Comparison of ENCODE assay signal across 8 mouse cellular contexts in genomic region chr16:28793115-28793514, GRCm38 (mm10). TPM values are rescaled to one million over a fixed set of nuclear protein-coding genes. Genes with fewer than 3 reads are reported as not detected.
DNase-seq lines count a peak whose midpoint lies in the region; ATAC-seq and TF ChIP-seq lines count a peak whose summit lies in the region.

No protein-coding gene starts in this region.

- no peak for ATAC-seq in intestine, postnatal 0 days
- no peak for ATAC-seq in intestine, embryonic 15.5 days
- ATAC-seq in CD4-positive, CD25-positive, alpha-beta regulatory T cell, adult 4 months, result no peak

- no peak overlapping the region for H3K4me3 ChIP-seq in intestine, postnatal 0 days (ENCODE audit: low read depth, low read length)
- no peak overlapping the region for H3K4me3 ChIP-seq in intestine, embryonic 15.5 days (replicated peaks)

- no peak overlapping the region for H3K27ac ChIP-seq in intestine, postnatal 0 days (ENCODE audit: low read depth, low read length)
- no peak overlapping the region for H3K27ac ChIP-seq in intestine, embryonic 15.5 days

- no peak overlapping the region for H3K4me2 ChIP-seq in intestine, postnatal 0 days (replicated peaks; ENCODE audit: low read depth)
- no peak overlapping the region for H3K4me2 ChIP-seq in intestine, embryonic 15.5 days (replicated peaks)

- no peak overlapping the region for H3K9ac ChIP-seq in intestine, postnatal 0 days (ENCODE audit: low read depth, low read length)
- no peak overlapping the region for H3K9ac ChIP-seq in intestine, embryonic 15.5 days

- peak; percentile 73 for TF ChIP-seq CTCF in intestine, postnatal 0 days (IDR thresholded peaks at IDR 0.05; ENCODE audit: low read depth)

- intact Hi-C loops in heart, postnatal 36 days (cut with DNase I), result loop anchor here (1.0 to 5.0 kb wide), 2 partner anchors 200 to 276 kb away; no protein-coding TSS in a partner anchor
- intact Hi-C loops in left cerebral cortex, postnatal 25 days (cut with DNase I), result loop anchor here (1.0 kb wide), 1 partner anchor 200 kb away; no protein-coding TSS in a partner anchor

- WGBS in intestine, postnatal 0 days, result 2% methylated on average over 4 of the region's 4 CpGs
- 4% methylated on average over 4 of the region's 4 CpGs for WGBS in intestine, embryonic 15.5 days

- no peaks in the 10 kb centered on the region for H3K4me1 ChIP-seq in intestine, postnatal 0 days (replicated peaks; ENCODE audit: control insufficient read depth, insufficient read depth, low read length)
- no peaks in the 10 kb centered on the region for H3K4me1 ChIP-seq in intestine, embryonic 15.5 days (replicated peaks)

- peak; percentile 63 for DNase-seq in NIH3T3 (ENCODE audit: low read depth)
- DNase-seq in cerebellum, postnatal 14 days, result peak; percentile 75 to 78
- peak; percentile 6 to 24 for DNase-seq in heart, postnatal 36 days
- DNase-seq in left cerebral cortex, postnatal 25 days (ENCODE audit: low spot score in 2 of 2), result peak; percentile 27 to 41
- peak; percentile 4 for DNase-seq in retina, adult 2 months (ENCODE audit: low read depth, low spot score)

- H3K27me3 ChIP-seq in intestine, postnatal 0 days (replicated peaks; ENCODE audit: control insufficient read depth, insufficient read depth, low read length), result no peaks in the 10 kb centered on the region
- no peaks in the 10 kb centered on the region for H3K27me3 ChIP-seq in intestine, embryonic 15.5 days (replicated peaks)

- no peaks in the 10 kb centered on the region for H3K9me3 ChIP-seq in intestine, postnatal 0 days (ENCODE audit: control insufficient read depth)
- H3K9me3 ChIP-seq in intestine, embryonic 15.5 days, result no peaks in the 10 kb centered on the region

- no peaks in the 10 kb centered on the region for H3K36me3 ChIP-seq in intestine, postnatal 0 days (ENCODE audit: control insufficient read depth, insufficient read depth)
- H3K36me3 ChIP-seq in intestine, embryonic 15.5 days, result no peaks in the 10 kb centered on the region

RNA-seq across cellular contexts. Expression of gene Fgf12, which starts 40.2 kb away (rescaled TPM):
- 0.39 and 0.42 TPM in 2 replicates for polyA plus RNA-seq in intestine, postnatal 0 days (2015; fragmentation: Nextera tagmentation; extraction: Ambion mirVana)
- polyA plus RNA-seq in intestine, embryonic 15.5 days (2015; fragmentation: Nextera tagmentation; extraction: Ambion mirVana), result 0.34 and 0.72 TPM in 2 replicates
- total RNA-seq in heart, postnatal 36 days (2021), result 10 to 100 TPM; 11.8 to 16.5 TPM
- 100 to 1,000 TPM; 311 to 324 TPM for total RNA-seq in left cerebral cortex, postnatal 25 days (2021)
- polyA plus RNA-seq in CD4-positive, CD25-positive, alpha-beta regulatory T cell, adult 4 months (2017; shearing (Covaris generic)), result not detected

Comparison
In these comparisons a context has a peak if more than half of its experiments do, and no peak if none do; other contexts are left out.
1. DNase-seq: peak in every context shown above with its lines; median percentile 76 in cerebellum, postnatal 14 days; 63 in NIH3T3; 34 in left cerebral cortex, postnatal 25 days; 15 in heart, postnatal 36 days; 4 in retina, adult 2 months.